Mouse (Mus musculus): Measurements from ENCODE around the gene Ccdc97.
"Not testable (repeated sequence)": the region's sequence is repeated elsewhere in the genome, so short reads cannot be mapped to it uniquely, and the experiment has no call there.

Ccdc97 gene

DNA sequence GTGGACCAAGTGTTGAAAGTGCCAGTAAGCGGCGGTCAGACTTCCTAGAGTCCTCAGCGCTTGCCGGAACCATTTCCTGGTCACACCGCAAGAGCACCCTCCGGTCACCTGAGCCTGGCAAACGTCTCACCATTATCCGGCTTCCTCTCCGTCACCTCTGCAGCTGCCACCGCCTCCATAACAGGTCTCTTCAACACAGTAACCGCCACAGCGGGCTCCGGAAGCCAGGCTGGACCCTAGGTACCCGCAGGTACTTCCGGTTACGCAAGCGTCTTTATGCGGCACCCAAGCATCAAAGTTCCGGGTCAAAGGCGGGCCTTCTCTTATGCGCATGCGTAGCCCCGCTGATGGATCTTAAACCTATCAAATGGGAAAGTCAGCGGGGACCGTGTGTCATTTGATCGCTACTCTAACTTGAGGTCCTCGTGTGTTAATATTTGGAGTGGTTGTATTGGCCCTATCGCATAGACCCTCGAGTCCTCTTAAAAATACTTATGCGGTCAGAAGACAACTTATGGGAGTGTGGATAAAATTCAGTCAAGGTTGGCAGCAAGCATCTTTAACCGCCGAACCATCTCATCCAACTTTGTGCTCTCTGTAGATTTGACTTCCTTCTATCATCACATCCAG lies at the start of gene Ccdc97:
Ccdc97 (minus strand) TSS at position 301 of the 630 bp plus-strand sequence.
- peak; percentile 90 for DNase-seq (ENCODE audit: extremely low spot score, low spot score)

DNA sequence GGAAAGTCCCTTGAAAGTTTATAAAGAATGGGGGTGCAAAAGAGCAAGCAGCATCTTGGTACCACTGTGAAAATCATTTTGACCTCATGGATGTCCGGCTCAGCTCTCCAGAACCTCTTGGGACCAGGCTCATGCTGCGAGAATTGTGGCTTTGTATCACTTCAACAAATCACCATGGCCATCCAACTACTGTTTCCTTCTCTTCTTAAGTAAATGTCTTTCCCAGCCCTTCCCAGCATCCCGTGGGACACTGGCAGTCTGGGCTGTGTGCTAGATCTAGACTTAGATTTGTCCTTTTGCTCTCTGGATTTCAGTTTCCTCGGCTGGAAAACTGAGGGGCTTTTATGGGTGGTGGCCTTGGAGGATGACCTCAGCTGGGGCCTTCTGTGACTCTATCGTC lies 49.3 kb upstream of the Ccdc97 start:
- DNase-seq (ENCODE audit: extremely low spot score, low spot score) = no peak

GRCm38 (mm10) chr7:25766108-25766507 lies 47.2 kb upstream of the Ccdc97 start:
- no peak for DNase-seq (ENCODE audit: extremely low spot score, low spot score)

DNA sequence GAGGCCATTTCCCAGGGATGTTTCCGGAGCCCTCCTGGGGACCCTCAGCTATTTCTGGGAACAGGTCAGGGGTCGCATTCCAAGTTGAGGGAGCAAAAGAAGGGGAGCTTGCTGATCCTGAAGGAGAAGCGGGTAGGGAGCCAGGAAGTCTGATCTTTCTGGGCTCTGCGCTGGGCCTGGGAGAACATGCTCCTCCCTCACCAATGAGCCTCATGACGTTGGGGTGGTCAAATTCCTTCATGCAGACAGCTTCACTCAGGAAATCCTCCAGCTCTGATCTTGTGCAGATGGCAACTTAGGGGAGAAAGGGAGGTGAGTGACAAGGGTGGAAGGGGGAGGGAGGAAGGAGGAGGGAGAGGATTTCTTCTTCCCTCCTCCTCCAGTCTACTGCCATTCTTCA lies 45.3 kb upstream of the Ccdc97 start:
- no peak for DNase-seq (ENCODE audit: extremely low spot score, low spot score)

- no peak for DNase-seq (ENCODE audit: extremely low spot score, low spot score)
Observed at GRCm38 (mm10) chr7:25763678-25764077, 44.8 kb upstream of the Ccdc97 start.

- no peak for DNase-seq (ENCODE audit: extremely low spot score, low spot score)
Observed at GRCm38 (mm10) chr7:25761354-25761753, 42.5 kb upstream of the Ccdc97 start.

DNA sequence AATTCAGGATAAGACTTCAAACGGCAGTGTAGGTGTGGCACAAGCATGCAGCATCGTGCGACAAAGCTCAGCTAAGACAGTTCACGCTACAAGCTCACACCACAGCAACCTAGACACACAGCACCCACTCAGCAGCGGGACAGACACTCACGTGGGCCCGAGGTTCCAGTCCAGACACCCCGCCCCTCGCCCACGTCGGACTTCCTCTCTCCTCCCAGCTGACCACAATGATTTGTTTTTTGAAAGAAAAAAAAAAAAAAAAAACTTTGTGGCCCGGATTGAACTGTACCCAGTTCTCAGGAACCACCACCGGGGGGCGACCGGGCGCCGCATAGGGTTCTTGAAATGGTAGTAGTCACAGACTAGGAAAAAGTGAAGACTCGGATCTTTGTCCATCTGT lies 37.1 kb upstream of the Ccdc97 start:
- DNase-seq (ENCODE audit: extremely low spot score, low spot score) = peak; percentile 88

GRCm38 (mm10) chr7:25755468-25755833 lies 36.6 kb upstream of the Ccdc97 start:
- peak; percentile 76 for DNase-seq (ENCODE audit: extremely low spot score, low spot score)

DNA sequence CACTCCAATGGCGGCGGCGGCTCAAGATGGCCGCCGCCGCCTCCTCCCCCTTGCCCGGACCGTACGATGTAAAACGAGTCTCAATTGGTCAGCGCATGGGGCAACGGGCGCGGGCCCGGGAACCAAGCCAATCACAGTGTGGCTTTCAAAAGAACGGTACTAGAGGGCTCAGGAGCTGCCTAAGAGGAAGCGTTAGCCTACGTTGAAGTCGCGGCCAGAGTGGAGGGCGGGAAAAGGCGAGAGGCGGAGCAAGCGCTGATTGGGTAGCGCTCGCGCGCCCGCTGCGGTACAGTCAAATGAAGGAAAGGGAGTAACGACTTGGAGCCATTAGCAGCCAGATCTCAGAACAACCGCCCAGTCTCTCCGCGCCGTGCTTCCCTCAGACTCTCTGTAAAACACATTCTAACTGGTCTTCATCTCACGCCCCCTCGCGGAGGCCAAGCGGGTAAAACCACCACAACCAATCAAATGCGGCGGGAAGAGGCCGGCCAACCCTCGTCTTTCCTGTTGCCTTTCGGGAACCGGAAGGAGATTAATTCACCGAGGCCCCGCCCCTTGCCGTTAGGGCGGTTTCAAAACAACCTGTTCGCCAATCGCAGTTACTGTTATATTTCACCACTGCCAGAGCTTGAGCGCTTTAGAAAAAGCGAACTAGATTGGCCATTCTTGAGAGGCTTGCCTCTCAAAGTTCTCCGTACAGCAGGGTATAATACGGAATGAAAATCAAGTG lies 36.0 kb upstream of the Ccdc97 start, which contains the start of gene Hnrnpul1:
Hnrnpul1 (minus strand) TSS at position 20 of the 730 bp plus-strand sequence.
- peak; percentile 99 for DNase-seq (ENCODE audit: extremely low spot score, low spot score)

DNA sequence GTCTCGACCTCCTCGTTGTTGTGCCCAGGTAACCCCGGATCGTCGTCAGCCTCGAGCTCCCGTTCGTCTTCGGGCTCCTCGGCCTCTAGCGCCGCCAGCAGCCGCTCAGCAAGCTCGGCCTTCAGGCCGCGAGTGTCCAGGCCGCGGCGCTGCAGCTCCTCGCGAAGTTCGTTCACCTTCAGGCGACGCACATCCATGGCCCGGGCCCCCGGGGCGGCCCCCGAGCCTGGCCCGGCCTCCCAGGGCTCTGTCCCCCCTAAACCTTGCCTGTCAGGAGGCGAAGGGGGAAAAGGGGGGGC lies 35.5 kb upstream of the Ccdc97 start:
- no peak for DNase-seq (ENCODE audit: extremely low spot score, low spot score)

GRCm38 (mm10) chr7:25753643-25754438 lies 35.0 kb upstream of the Ccdc97 start:
- no peak for DNase-seq (ENCODE audit: extremely low spot score, low spot score)

DNA sequence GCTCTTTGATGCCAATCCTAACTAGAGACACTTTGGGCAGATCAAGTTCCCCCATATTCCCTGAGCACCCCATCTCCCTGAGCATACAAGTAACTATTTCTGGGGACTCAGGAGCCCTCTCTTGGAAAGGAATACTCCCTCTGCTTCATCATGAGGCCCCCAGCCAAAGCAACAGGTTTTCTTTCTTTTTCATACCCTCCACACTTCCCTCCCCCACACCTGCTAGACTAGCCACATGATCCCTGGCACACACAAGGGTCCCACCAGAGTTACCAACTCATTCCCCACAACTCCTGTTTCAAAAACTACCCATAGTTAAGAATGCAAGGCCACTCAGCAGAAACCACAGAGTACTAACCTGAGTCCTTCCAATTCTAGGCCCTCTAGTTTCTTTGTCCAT lies 34.2 kb upstream of the Ccdc97 start:
- no peak for DNase-seq (ENCODE audit: extremely low spot score, low spot score)

DNA sequence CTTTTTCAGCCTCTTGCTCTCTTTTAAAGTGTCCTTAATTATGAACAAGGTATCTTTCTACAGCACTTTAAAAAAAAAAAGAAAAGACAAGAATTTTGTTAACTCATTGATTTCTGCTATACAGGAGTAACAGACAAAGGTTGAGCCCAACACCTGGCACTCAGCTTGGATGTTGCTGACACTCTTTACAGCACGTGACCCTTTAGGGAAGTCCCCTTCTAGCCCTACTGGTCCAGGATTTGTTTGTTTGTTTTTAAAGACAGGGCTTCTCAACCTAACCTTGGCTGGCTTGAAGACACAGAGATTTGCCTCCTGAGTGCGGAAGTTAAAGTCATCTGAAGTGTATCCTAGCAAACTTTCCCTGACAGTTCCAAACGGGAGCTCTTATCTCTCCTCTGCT lies 28.0 kb upstream of the Ccdc97 start:
- DNase-seq (ENCODE audit: extremely low spot score, low spot score) = no peak

DNA sequence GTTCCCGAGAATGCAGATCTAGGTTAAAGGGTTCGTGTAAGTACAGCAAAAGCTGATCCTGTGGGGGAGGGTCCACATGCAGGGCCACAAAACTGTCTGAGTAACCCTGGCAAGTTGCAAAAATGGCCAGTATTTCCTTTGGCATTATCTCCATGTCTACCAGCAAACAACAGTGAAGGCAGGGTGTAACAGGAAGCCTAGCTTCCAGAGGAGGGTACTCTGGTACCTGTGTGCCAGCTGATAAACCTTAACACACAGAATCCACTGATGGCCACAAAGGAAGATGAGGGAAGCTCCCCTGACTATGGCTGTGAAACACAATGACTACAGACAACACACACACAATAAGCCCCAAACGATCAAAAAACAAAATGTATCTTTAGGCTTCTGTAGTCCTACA lies 19.4 kb upstream of the Ccdc97 start:
- no peak for DNase-seq (ENCODE audit: extremely low spot score, low spot score)

- no peak for DNase-seq (ENCODE audit: extremely low spot score, low spot score)
Observed at GRCm38 (mm10) chr7:25736920-25737319, 18.0 kb upstream of the Ccdc97 start.

DNA sequence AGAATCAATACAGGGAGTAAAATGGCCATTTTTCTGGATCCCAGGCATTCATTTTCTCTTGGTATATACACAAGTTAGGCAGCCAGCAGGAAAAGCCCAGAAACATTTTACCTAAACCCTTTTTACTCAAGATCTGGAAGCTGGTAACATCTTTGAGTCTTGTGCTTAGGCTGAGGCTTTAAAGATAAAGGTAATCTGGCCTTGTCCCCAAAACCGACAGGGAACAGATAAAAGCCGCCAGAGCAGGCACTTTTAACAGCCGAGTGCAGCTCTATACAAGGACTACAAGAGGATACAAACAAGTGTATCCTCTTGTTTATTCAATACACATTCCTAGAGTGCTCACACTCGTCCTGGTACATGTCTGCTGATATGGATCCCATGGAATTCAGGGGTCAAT lies 16.1 kb upstream of the Ccdc97 start:
- DNase-seq (ENCODE audit: extremely low spot score, low spot score) = no peak

GRCm38 (mm10) chr7:25731294-25732055 lies 12.6 kb upstream of the Ccdc97 start:
- DNase-seq (ENCODE audit: extremely low spot score, low spot score) = no peak

- no peak for DNase-seq (ENCODE audit: extremely low spot score, low spot score)
Observed at GRCm38 (mm10) chr7:25729862-25730261, 11.0 kb upstream of the Ccdc97 start.

GRCm38 (mm10) chr7:25729396-25729795 lies 10.5 kb upstream of the Ccdc97 start:
- DNase-seq (ENCODE audit: extremely low spot score, low spot score) = no peak

DNA sequence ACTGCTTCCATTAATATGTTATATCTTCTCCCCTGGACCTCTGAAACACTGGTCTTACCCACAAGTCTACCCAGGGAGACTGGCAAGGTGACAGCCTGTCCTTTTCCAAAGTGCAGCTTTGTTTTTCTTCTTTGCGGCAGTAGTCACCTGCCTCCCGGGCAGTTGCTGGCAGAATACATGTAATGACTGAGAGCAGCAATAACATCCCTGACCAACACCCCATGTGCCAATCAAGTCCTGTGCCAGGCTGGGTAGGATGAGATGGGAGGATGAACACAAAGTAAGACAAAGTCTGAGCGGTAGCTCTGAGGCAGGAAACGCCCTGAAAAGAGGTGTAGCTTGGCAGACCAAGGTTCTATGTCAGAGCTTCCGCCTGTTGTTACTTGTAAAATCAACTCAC lies 8.9 kb upstream of the Ccdc97 start:
- no peak for DNase-seq (ENCODE audit: extremely low spot score, low spot score)

DNA sequence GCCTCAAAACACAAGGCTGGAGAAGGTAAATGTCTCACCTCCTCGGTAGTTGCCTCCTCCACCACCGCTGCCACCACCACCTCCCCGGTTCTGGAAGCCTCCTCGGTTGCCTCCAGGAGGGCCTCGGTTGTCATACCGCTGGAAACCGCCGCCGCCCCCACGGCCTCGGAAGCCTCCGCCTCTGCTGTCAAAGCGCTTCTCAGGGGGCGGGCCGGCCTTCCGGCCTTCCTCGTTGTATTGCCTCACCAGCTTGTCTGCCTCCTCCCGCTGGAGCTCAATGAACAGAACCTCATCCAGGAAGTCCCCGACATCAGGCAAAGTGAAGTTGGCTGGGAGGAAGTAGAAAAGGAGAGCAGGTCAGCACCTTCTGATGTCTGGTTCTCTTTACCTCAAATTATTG lies 7.0 kb upstream of the Ccdc97 start:
- no peak for DNase-seq (ENCODE audit: extremely low spot score, low spot score)

GRCm38 (mm10) chr7:25721776-25722175 lies 2.9 kb upstream of the Ccdc97 start:
- DNase-seq (ENCODE audit: extremely low spot score, low spot score) = not testable (repeated sequence)

Data from neural tube, embryonic 10.5 days (tissue).